In the genomic region with DNA sequence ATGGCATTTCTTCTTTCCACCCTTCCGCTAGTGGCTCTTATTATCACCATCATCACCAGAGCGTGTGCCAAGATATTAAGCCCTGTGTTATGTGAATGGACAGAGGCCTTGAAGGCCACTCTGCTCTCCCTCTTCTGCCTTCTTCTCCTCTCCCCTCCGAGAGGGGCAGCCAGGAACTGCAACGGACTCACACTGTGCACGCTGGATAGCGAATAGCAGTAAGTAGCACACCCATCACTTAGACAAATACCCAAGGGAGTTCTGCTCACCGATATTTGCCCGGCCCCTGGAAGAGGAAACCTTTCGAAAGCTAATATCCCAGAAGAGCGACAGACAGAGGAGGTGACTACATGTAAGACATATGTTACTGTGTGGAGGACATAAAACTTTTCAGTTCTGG, we compare ENCODE assay signal across 12 mouse cellular contexts. TPM values are rescaled to one million over a fixed set of nuclear protein-coding genes. Genes with fewer than 3 reads are reported as not detected.
A peak's percentile ranks its signal among the peaks of the same experiment; 100 is the strongest.
DNase-seq lines count a peak whose midpoint lies in the region; ATAC-seq and TF ChIP-seq lines count a peak whose summit lies in the region.
"Had no signal": no experiment of that assay in that cellular context is flagged by ENCODE, and none has a peak within 500 bp of the region (broad histone marks: within the 10 kb centered on the region; RNA-seq: fewer than 3 reads in every experiment).

No protein-coding gene starts in this region.

- H3K27me3 ChIP-seq in embryonic facial prominence, embryonic 12.5 days: peaks cover 75% of the 10 kb centered on the region
- H3K27me3 ChIP-seq in limb, embryonic 11.5 days (ENCODE audit: control insufficient read depth, insufficient read depth, low read length): peaks cover 64% of the 10 kb centered on the region
- peaks cover 11% of the 10 kb centered on the region; the same call in 1 of the 2 replicates for H3K27me3 ChIP-seq in stomach, embryonic 14.5 days (ENCODE audit: control insufficient read depth, insufficient read depth, low read length)

- DNase-seq in lung, adult 2 months: no peak
- no peak for DNase-seq in lung, postnatal 25 days (ENCODE audit: low spot score)
- peak; percentile 54 for DNase-seq in limb, embryonic 11.5 days (ENCODE audit: low spot score)
- DNase-seq in spleen, postnatal 36 days (ENCODE audit: low spot score in 2 of 2): no peak
- no peak for DNase-seq in thymus, postnatal 14 days
- DNase-seq: gastrocnemius, postnatal 25 days; heart, postnatal 36 days; kidney, postnatal 14 days; left cerebral cortex, postnatal 4 days had no signal

- H3K9ac ChIP-seq in embryonic facial prominence, embryonic 12.5 days: peak overlapping the region; percentile 79; the same call in 1 of the 2 replicates
- no peak overlapping the region for H3K9ac ChIP-seq in limb, embryonic 11.5 days (ENCODE audit: low read length)
- peak overlapping the region; percentile 81; the same call in 1 of the 2 replicates for H3K9ac ChIP-seq in stomach, embryonic 14.5 days (replicated peaks; ENCODE audit: low read depth, low read length)

- H3K4me3 ChIP-seq in lung, adult 2 months (replicated peaks; ENCODE audit: extremely low read depth, low read depth, low read length): peak overlapping the region; percentile 6
- H3K4me3 ChIP-seq in embryonic facial prominence, embryonic 12.5 days: peak overlapping the region; percentile 51
- H3K4me3 ChIP-seq in limb, embryonic 11.5 days (ENCODE audit: low read depth, low read length): no peak overlapping the region
- H3K4me3 ChIP-seq in stomach, embryonic 14.5 days (ENCODE audit: low read depth, low read length): peak overlapping the region; percentile 56

- H3K4me1 ChIP-seq in lung, adult 2 months (ENCODE audit: control insufficient read depth, insufficient read depth, low read length): no peaks in the 10 kb centered on the region; the same call in none of the 2 replicates
- H3K4me1 ChIP-seq in embryonic facial prominence, embryonic 12.5 days: peaks cover 23% of the 10 kb centered on the region
- H3K4me1 ChIP-seq in limb, embryonic 11.5 days (ENCODE audit: control insufficient read depth, insufficient read depth, low read length): peaks cover 22% of the 10 kb centered on the region
- H3K4me1 ChIP-seq in stomach, embryonic 14.5 days (ENCODE audit: control insufficient read depth, insufficient read depth, low read length): peaks cover 2% of the 10 kb centered on the region; the same call in 1 of the 2 replicates

- no peaks in the 10 kb centered on the region for H3K9me3 ChIP-seq in embryonic facial prominence, embryonic 12.5 days
- no peaks in the 10 kb centered on the region for H3K9me3 ChIP-seq in limb, embryonic 11.5 days (ENCODE audit: control insufficient read depth, low read length)
- H3K9me3 ChIP-seq in stomach, embryonic 14.5 days (ENCODE audit: control insufficient read depth, low read depth, low read length): no peaks in the 10 kb centered on the region

- WGBS in lung, adult 2 months: 28% methylated on average over 10 of the region's 10 CpGs
- 7% methylated on average over 10 of the region's 10 CpGs for WGBS in embryonic facial prominence, embryonic 12.5 days
- 12% methylated on average over 10 of the region's 10 CpGs for WGBS in limb, embryonic 11.5 days
- 15% methylated on average over 10 of the region's 10 CpGs for WGBS in stomach, embryonic 14.5 days

- peak overlapping the region; percentile 85 for H3K4me2 ChIP-seq in embryonic facial prominence, embryonic 12.5 days (replicated peaks)
- no peak overlapping the region for H3K4me2 ChIP-seq in limb, embryonic 11.5 days (ENCODE audit: low read depth, severe bottlenecking)
- peak overlapping the region; percentile 86 for H3K4me2 ChIP-seq in stomach, embryonic 14.5 days (replicated peaks; ENCODE audit: low read depth, low read length)

- no peak for TF ChIP-seq CTCF in lung, adult 2 months (IDR thresholded peaks at IDR 0.05; ENCODE audit: insufficient read depth, low read length)

- no peak for ATAC-seq in embryonic facial prominence, embryonic 12.5 days (ENCODE audit: insufficient number of reproducible peaks, insufficient read depth, low FRiP score, low TSS enrichment)
- no peak for ATAC-seq in limb, embryonic 11.5 days (ENCODE audit: insufficient number of reproducible peaks, low FRiP score, low TSS enrichment, low read depth)
- ATAC-seq in stomach, embryonic 14.5 days (ENCODE audit: insufficient number of reproducible peaks, insufficient read depth, low FRiP score, low read depth): no peak
- ATAC-seq in CD4-positive, CD25-positive, alpha-beta regulatory T cell, adult 4 months: no peak

- H3K36me3 ChIP-seq in embryonic facial prominence, embryonic 12.5 days: no peaks in the 10 kb centered on the region
- no peaks in the 10 kb centered on the region for H3K36me3 ChIP-seq in limb, embryonic 11.5 days (ENCODE audit: control insufficient read depth, insufficient read depth, low read length)
- H3K36me3 ChIP-seq in stomach, embryonic 14.5 days (ENCODE audit: control insufficient read depth, insufficient read depth, low read length): no peaks in the 10 kb centered on the region

- TF ChIP-seq POLR2A in lung, adult 2 months (IDR thresholded peaks at IDR 0.05; ENCODE audit: borderline replicate concordance, extremely low read depth, low read depth, low read length): no peak

- H3K27ac ChIP-seq in embryonic facial prominence, embryonic 12.5 days: no peak overlapping the region
- H3K27ac ChIP-seq in limb, embryonic 11.5 days (replicated peaks; ENCODE audit: low read depth, low read length): no peak overlapping the region
- H3K27ac ChIP-seq in stomach, embryonic 14.5 days (ENCODE audit: low read length): peak overlapping the region; percentile 22; the same call in 1 of the 2 replicates

RNA-seq across cellular contexts. Expression of a gene that starts 4.9 kb away (rescaled TPM):
- polyA plus RNA-seq in lung, adult 2 months (2012; rRNA removed): 64.7 and 69.8 TPM in 2 replicates
- polyA plus RNA-seq in embryonic facial prominence, embryonic 12.5 days (2016; fragmentation: Nextera tagmentation; extraction: Ambion mirVana): 21.4 and 25.8 TPM in 2 replicates
- polyA plus RNA-seq in limb, embryonic 11.5 days (2014; fragmentation: Nextera tagmentation; extraction: Ambion mirVana): 0.20 and 0.71 TPM in 2 replicates
- polyA plus RNA-seq in stomach, embryonic 14.5 days (2014; fragmentation: Nextera tagmentation; extraction: Ambion mirVana): 21.3 and 21.9 TPM in 2 replicates
- polyA plus RNA-seq in CD4-positive, CD25-positive, alpha-beta regulatory T cell, adult 4 months (2017; shearing (Covaris generic)): not detected

Comparison
In these comparisons a context has a peak if more than half of its experiments do, and no peak if none do; other contexts are left out.
1. RNA of a gene that starts 4.9 kb away (polyA plus RNA-seq): 64.7 to 69.8 TPM in lung, adult 2 months, 21.4 to 25.8 TPM in embryonic facial prominence, embryonic 12.5 days and 21.3 to 21.9 TPM in stomach, embryonic 14.5 days; 0.20 to 0.71 TPM in limb, embryonic 11.5 days and not detected in CD4-positive, CD25-positive, alpha-beta regulatory T cell, adult 4 months; every median in the first group is over 10 times any median in the second.